Mouse (Mus musculus) cerebellum, postnatal 4 days (tissue): ENCODE measurements around the gene Akr1a1.
A peak's percentile ranks its signal among the peaks of the same experiment; 100 is the strongest.
"Not testable (repeated sequence)": the region's sequence is repeated elsewhere in the genome, so short reads cannot be mapped to it uniquely, and the experiment has no call there.

Experiments
- DNase-seq, 2 experiments: peaks; one replicate each; pipeline ENCODE4 v3.0.0; 2022; ENCODE audit warnings: low spot score in 2 of 2, mixed read lengths in 1 of 2

Gene Akr1a1

GRCm38 (mm10) chr4:116650924-116651796 lies at the start of gene Akr1a1:
Akr1a1 (minus strand) TSS chr4:116651680.
- peak; percentile 72 to 86 for DNase-seq

DNA sequence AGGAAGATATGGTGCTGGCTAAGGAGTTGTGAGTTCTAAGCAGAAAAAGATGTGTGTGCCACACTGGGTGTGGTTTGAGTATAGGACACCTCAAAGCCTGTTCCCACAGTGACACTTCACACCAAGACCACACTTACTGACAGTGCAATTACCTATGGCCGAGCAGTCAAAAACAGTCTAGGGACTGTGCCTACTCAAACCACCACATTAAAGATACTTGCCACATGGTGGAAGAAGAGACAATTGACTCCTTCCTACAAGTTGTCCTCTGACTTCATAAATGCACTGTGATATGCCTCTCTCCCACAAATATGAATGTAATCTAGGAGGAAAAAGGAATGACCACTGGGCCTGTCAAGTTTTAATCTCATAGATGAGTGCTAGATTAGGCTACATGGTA lies 49.5 kb upstream of the Akr1a1 start:
- DNase-seq, result no peak

GRCm38 (mm10) chr4:116698693-116699342 lies 47.3 kb upstream of the Akr1a1 start:
- no peak for DNase-seq

DNA sequence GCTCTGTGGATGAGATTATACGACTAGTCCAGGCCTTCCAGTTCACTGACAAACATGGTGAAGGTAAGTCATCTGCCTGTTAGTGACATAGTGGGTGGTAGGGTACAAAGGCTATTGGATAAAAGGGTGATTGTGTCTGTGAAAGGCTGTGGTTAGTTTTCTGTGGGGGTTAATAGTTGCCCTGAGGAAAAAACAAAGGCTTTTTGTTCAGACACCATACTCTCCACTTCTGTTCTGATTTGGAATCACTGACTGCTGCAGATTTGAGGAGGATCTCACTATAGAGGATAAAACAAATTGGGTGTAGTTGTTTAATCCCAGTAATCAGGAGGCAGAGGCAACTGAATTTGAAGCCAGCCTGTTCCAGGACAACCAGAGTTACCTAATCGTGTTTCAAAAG lies 42.3 kb upstream of the Akr1a1 start:
- DNase-seq, result no peak

DNA sequence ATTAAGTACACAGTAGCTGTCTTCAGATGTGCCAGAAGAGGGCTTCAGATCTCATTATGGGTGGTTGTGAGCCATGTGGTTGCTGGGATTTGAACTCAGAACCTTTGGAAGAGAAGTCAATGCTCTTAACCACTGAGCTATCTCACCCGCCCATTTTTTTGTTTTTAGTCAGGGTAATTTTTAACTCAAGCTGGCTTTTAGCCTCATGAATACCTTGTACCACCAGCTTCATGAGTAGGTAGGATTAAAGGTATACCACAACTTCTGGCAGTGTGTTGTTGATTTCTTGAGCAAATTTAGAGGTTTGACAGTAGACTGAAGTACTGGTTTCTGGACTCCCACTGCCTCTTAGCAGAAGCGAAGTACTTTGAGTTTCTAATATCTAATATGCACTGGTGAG lies 40.7 kb upstream of the Akr1a1 start:
- DNase-seq, result no peak

DNA sequence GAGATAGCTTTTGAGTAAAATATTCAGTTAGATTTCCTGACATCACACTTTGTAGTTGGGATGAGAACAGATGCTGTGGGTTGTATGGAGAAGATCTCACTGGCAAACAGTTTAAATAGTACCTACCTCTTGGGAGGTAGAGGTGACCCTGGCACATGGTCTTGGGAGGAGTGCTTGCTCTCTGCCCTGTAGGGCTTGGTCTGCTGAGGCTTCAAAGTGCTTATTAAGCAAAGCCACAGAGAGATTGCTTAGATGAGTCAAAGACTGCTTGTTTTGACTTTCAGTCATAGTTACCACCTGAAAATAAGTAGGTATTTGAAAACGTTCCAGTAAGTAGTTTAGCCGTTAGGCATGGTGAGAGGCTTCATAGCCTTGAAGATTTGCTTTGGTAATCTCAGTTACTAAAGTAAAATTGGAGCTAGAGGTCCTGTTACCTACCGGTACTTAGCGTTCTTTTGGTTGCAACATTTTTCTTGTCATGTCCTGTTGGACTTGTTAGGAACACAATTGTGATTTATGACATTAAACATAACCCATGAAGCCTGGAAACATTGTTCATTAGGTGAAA lies 37.9 kb upstream of the Akr1a1 start:
- no peak for DNase-seq

DNA sequence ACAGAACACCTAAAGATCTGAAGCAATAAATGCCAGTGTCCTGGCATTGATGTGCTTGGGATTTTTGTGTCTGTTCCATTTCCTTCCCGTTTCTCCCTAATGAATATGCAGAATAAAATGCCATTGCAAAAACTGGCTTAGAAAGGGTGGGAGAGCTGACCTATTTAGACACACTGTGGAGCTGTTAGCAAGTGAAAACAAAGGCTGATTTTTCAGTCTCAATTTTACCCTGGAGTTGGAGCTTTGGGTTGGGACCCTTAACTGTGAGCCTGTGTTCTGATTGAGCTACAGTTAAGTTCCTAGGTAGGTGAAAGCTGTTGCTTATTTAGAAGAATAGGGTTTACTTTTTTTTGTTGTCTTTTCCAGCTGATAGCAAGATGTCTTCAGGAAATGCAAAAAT lies 35.6 kb upstream of the Akr1a1 start:
- DNase-seq, result no peak

GRCm38 (mm10) chr4:116685402-116686061 lies 34.1 kb upstream of the Akr1a1 start, which contains the start of gene Prdx1:
Prdx1 (plus strand) TSS chr4:116685544.
- DNase-seq, result peak; percentile 93 to 95

DNA sequence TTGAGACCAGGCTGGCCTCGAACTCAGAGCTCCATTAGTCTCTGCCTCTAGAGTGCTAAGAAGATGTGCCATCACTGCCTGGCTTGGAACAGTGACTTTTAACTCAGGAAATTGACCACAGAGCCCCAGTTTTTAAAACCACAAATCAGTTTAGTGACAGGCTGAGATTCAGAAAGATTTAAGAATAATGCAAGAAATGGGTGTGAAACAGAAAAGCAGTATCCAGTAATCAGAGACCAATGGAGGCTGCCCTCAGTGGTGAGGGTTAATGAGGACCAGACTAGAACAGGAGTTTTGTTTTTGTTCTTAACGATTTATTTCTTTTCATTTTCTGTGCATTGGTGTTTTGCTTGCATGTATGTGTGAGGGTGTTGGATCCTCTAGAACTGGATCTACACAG lies 33.2 kb upstream of the Akr1a1 start:
- no peak for DNase-seq

DNA sequence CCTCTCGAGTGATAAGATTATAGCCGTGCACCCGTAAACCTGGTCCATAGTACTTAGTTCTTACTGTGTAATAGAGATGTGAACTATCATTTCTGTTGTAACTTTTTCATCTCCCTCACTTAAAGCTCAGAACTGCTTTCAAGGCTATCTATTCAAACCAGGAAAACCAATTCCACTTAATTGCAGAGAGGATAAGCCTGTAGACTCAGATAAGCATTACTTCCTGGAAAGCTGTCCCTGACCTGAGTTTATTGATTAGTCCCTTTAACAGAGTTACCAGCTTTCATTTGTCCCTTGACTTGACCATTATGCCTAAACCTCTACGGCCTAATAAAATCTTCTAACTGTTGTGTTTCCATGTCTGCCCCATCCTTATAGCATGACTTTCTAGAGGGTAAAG lies 32.5 kb upstream of the Akr1a1 start:
- DNase-seq, result no peak

- DNase-seq, result not testable (repeated sequence)
Measured at GRCm38 (mm10) chr4:116680521-116680920, 29.0 kb upstream of the Akr1a1 start.

- no peak for DNase-seq
Measured at GRCm38 (mm10) chr4:116679141-116679540, 27.7 kb upstream of the Akr1a1 start.

GRCm38 (mm10) chr4:116677808-116678207 lies 26.3 kb upstream of the Akr1a1 start:
- DNase-seq, result no peak

GRCm38 (mm10) chr4:116676027-116676426 lies 24.5 kb upstream of the Akr1a1 start:
- no peak for DNase-seq

DNA sequence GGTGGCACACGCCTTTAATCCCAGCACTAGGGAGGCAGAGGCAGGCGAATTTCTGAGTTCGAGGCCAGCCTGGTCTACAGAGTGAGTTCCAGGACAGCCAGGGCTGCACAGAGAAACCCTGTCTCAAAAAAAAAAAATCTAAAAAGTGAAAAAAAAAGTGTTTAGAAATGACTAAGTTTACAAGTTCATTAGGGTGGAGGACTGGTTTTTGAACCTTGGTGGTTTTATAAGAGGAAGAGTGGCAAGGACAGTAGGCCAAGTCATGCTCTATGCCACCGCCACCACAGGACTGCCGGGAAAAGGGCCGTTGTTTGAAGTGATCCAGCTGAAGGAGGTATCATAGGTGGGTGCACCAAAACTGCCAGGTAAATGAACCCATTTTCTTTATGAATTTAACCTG lies 23.3 kb upstream of the Akr1a1 start:
- not testable (repeated sequence) for DNase-seq

- DNase-seq, result no peak
Measured at GRCm38 (mm10) chr4:116672785-116673184, 21.3 kb upstream of the Akr1a1 start.

GRCm38 (mm10) chr4:116669291-116669690 lies 17.8 kb upstream of the Akr1a1 start:
- no peak for DNase-seq

DNA sequence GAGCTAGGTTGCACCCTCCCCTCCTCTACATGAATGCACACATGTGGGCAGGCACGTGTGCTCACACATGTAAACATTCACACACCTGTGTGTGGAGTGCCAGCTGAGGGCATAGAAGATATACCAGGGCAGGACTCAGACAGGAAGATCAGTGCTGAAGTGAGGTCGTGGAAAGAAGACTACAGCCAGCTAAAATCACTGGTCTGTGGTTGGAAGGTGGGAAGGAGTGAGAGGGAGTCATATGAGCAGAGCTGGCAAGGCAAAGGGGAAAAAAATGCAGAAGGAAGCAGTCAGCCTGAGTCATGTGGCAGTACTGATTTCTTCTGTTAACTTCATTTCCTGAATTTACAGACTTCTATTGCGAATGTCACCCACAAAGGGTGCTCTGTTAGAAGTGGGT lies 16.7 kb upstream of the Akr1a1 start:
- no peak for DNase-seq

- no peak for DNase-seq
Measured at GRCm38 (mm10) chr4:116666625-116667024, 15.1 kb upstream of the Akr1a1 start.

DNA sequence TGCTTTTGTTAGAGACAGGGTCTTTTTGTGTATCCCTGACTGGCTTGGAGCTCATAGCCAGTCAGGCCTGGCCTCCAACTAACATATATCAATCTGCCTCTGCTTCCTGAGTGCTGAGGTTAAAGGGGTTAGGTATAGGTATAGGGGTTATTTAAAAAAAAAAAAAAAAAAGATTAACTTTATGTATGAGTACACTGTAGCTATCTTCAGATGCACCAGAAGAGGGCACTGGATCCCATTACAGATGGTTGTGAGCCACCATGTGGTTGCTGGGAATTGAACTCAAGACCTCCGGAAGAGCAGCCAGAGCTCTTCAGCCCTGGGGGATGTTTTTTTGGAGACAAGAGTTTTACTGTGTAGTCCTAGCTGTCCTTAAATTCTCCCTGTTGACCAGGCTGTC lies 10.5 kb upstream of the Akr1a1 start:
- DNase-seq, result no peak

GRCm38 (mm10) chr4:116660829-116661228 lies 9.3 kb upstream of the Akr1a1 start:
- DNase-seq, result no peak

DNA sequence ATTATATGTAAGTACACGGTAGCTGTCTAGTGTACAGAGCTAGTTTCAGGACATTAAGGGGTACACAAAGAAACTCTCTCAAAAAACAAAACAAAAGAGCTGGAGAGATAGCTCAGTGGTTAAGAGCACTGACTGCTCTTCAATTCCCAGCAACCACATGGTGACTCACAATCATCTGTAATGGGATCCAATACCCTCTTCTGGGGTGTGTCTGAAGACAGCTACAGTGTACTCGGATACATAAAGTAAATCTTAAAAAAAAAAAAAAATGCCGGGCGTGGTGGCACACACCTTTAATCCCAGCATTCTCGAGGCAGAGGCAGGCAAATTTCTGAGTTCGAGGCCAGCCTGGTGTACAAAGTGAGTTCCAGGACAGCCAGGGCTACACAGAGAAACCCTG lies 8.4 kb upstream of the Akr1a1 start:
- not testable (repeated sequence) for DNase-seq
